Mouse (Mus musculus): ENCODE results near the gene Asic2.
A peak's percentile ranks its signal among the peaks of the same experiment; 100 is the strongest.

Gene Asic2

GRCm38 (mm10) chr11:81968401-81968881 is at the start of gene Asic2:
Gene Asic2 (minus strand): TSS chr11:81968457.
- peak; percentile 8 for DNase-seq (ENCODE audit: low read depth, low spot score)

GRCm38 (mm10) chr11:82016181-82016780 is 48.0 kb upstream of the Asic2 start:
- no peak for DNase-seq (ENCODE audit: low read depth, low spot score)

DNA sequence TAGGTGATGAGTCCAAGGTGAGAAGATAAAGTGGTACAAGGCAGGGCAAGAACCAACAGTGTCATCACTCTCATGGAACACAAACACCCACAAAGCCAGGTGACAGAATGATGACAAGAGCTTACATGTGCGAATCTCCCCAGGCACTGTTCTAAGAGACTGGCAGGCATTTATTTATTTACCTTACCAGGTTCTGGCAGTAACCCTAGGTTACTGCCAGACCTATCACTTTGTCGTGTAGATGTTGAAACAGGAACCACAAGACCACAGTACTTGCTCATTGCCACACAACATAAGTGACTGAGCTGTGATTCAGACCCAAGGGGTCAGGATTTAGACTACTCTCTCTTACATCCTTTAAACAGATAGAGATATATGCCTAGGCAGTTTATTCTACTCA is 46.8 kb upstream of the Asic2 start:
- DNase-seq (ENCODE audit: low read depth, low spot score) = no peak

- no peak for DNase-seq (ENCODE audit: low read depth, low spot score)
These were observed 45.5 kb upstream of the Asic2 start for GRCm38 (mm10) chr11:82013756-82014155.

GRCm38 (mm10) chr11:82011411-82012193 is 43.3 kb upstream of the Asic2 start:
- DNase-seq (ENCODE audit: low read depth, low spot score) = peak; percentile 28

- DNase-seq (ENCODE audit: low read depth, low spot score) = no peak
These were observed 41.9 kb upstream of the Asic2 start for GRCm38 (mm10) chr11:82010115-82010514.

GRCm38 (mm10) chr11:82006796-82007423 is 38.7 kb upstream of the Asic2 start:
- no peak for DNase-seq (ENCODE audit: low read depth, low spot score)

- no peak for DNase-seq (ENCODE audit: low read depth, low spot score)
These were observed 36.6 kb upstream of the Asic2 start for GRCm38 (mm10) chr11:82004810-82005209.

- no peak for DNase-seq (ENCODE audit: low read depth, low spot score)
These were observed 32.3 kb upstream of the Asic2 start for GRCm38 (mm10) chr11:82000581-82000980.

GRCm38 (mm10) chr11:81999469-81999868 is 31.2 kb upstream of the Asic2 start:
- DNase-seq (ENCODE audit: low read depth, low spot score) = no peak

DNA sequence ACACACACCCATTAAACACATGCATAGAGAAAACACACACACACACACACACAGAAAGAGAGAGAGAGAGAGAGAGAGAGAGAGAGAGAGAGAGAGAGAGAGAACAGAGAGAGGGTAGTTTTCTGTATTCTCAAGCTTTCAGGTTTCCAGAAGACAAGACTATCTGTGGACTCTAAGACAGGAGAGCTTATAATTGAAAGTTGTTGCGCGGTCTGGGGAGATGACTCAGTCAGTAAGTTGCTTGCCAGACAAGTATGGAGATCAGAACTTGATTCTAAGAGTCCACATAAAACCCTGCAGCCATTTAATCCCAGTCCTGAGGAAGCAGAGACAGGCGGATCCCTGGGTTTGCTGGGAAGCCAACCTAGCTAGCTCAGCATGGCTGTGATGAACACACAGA is 30.4 kb upstream of the Asic2 start:
- DNase-seq (ENCODE audit: low read depth, low spot score) = no peak

- no peak for DNase-seq (ENCODE audit: low read depth, low spot score)
These were observed 28.8 kb upstream of the Asic2 start for GRCm38 (mm10) chr11:81997085-81997484.

GRCm38 (mm10) chr11:81996172-81996841 is 28.1 kb upstream of the Asic2 start:
- DNase-seq (ENCODE audit: low read depth, low spot score) = peak; percentile 68

DNA sequence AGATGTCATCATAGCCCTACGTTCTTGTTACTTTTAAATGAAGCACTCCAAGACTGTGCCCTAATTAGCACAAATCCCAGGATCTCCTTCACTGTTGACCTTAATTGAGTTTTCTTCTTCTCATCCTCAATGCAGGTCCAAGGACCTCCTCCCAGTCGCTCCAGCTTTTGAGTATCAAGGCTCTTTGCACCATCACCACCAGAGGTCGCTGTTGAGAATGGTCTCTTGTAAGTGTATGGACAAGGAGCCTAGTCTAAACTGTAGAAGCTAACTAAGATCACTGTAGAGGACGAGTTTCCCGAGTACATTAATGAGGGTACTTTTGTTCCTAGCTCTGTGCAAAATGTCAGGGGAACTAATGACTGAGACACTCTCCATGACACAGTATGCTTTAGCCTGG is 14.9 kb upstream of the Asic2 start:
- DNase-seq (ENCODE audit: low read depth, low spot score) = peak; percentile 75

GRCm38 (mm10) chr11:81982191-81982590 is 13.9 kb upstream of the Asic2 start:
- no peak for DNase-seq (ENCODE audit: low read depth, low spot score)

- peak; percentile 13 for DNase-seq (ENCODE audit: low read depth, low spot score)
These were observed 6.3 kb upstream of the Asic2 start for GRCm38 (mm10) chr11:81974577-81974976.

DNA sequence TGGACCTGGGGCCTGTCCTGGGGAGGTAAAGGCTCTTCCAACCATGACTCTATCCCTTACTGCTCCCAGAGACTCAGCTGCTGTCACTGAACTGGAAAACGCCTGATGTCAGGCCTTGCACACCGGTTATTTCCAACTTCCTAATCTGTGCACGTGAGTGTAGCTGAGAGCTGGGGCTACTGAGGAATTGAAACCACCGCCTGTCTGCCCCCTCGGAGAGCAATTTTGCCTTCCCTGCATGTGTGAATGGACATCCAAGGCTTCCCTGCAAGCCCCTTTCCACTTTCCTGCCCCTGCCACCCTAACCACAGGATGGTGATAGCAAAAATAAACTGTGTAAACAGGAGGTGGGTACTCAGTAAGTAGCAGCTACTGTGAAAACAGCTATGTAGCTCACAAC is 5.4 kb upstream of the Asic2 start:
- DNase-seq (ENCODE audit: low read depth, low spot score) = no peak

GRCm38 (mm10) chr11:81972044-81972443 is 3.8 kb upstream of the Asic2 start:
- peak; percentile 44 for DNase-seq (ENCODE audit: low read depth, low spot score)

- DNase-seq (ENCODE audit: low read depth, low spot score) = peak; percentile 71
These were observed 1.5 kb downstream of the Asic2 start for GRCm38 (mm10) chr11:81966626-81967289.

DNA sequence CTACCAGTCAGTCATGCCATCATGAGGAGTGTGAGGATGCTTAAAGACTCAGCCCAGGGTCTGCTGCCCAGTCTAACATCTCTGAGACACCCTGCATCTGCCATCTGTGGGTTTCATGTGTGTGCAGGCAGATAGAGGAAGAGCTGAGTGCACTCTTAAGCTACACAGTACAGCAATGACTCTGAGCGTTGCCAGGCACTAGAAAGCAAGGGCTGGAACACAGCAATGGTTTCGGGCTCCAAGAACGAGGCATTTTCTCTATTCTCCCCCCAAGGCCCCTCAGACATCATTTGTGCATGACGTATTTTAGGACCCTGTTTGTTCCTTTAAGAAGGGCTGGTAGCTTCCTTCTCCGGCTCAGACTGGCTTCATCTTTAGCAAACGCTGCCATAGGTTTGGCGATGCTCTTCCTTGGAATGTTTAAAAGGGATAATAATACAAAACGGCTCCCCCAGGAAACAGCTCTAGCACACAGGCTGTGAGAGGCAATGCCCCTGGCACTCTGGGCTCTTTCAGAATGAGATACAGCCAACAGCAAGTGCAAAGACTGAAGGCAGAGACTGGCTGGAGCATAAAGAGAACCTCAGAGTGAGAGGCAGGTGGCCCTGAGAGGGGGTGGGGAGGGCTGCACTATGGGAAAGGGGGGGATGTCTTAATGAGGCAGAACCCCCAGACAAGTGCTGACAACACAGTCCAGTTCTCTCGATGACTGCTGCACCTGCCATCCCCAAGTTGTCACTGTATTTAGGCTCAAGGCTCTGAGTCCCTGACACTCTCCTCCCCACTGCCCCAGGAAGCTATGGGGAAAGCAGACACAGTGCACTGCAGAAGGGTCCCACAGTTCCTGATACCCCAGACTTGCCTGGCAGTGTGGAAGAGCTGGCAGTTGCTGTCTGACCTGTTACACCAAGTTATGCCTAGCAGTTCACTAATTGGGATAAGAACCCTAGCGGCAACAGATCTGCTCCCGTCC is 2.3 kb downstream of the Asic2 start:
- no peak for DNase-seq (ENCODE audit: low read depth, low spot score)

Measured in ZHBTc4 (cell line).